Mouse (Mus musculus) urinary bladder, postnatal 10 days (tissue): ENCODE data around the gene Ms4a4d.

Experiments used
- DNase-seq: peaks from one replicate; pipeline ENCODE4 v3.0.0; 2022; ENCODE audit warnings: low spot score

Gene Ms4a4d

DNA sequence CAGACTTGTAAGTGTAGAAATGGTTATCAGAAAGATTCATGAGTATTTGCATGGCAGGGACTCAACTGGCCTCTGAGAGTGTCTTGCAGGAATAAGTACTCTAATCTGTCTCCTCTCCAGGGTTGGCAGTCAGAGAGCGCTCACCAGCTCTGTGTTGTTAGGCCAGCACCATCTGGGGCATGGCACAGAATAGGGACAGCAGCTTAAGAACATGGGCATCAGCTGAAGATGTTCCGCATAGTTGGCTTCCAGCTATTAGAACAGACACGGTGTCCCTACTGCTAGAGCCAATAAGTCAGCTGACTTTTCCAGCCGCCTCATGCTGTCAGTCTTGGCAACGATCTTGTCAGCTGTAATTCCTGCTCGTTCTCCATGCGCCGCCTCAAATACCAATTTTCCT is 38.4 kb downstream of the Ms4a4d start:
- DNase-seq: no peak

DNA sequence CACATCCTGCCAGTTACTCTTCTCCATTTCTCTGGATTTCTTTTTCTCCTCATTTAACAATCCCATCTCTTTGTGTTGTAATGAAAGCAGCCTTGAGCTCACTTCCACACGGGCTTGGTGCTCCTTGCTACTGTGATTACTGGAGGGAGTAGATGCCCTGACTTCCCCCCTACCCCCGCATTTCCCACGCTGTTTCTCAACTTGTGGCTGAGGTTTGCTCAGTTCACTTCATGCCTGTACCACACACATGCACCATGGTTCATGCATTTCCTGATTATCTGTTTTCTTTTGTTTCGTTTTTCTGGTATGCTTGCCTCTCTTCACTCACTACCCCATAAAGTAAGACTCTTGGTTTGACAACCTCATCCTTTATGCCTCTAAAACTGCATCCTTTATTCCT is 52.6 kb downstream of the Ms4a4d start:
- DNase-seq: no peak

DNA sequence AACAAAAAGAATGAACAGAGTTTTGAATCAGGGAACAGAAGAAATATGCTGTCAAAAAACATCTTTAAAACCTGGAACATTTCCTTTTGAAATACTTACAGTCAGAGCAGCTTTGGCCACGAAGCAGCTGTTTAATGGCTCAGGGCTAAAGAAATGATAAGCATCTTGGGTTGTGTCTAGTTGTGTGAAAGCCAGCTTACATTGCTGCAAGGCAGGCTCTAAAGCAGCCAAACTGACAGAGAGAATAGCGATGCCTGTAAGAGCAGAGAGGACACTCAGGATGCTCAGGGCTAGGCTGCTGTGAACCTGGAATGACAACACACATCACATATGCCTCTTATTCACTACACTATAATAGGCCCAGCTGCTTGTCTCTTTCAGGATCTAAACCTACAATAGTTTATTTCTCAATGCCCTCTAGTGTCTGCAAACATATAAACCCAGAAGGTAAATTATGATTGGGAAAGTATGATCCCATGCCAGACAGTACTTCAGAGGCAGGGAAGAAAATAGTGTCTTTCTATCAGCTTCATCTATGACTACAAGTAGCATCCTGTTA is 53.4 kb downstream of the Ms4a4d start:
- DNase-seq: no peak

DNA sequence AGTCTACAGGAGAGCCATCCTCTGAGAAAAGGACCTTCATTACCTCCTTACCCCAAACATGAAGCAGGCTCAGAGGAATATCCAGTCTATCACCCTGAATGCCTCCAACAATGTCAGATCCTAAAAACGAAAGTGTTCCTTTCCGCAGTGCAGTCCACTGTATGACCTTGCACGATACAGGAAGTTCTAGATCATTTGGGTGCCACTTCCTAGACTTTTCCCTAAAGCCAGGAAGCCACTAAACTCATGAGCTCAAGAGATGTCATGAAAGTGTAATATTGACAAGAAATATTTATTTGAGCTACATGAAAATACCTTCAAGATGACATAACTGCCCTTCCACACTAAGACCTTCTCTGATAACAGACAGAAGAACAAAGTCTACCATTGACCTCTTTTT is 64.7 kb downstream of the Ms4a4d start:
- DNase-seq: no peak

DNA sequence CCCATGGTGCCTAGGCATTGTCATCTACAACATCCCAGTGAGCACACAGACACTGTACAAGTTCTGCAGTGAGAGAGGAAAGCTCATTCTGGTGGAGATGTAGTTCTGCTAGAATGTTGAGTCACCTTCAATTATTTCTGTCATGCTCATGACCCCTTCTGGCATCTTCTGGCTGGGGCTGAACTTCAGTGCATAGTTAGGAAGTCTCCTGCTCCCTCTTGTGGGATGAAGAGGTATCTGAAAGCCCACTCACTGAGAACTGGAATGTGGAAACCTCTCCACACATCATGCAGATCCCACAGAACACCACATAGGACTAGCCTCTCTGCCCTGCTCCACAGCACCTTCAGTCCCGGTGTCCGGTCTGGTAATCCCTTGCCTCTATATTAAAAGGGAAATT is 65.4 kb downstream of the Ms4a4d start:
- no peak for DNase-seq

DNA sequence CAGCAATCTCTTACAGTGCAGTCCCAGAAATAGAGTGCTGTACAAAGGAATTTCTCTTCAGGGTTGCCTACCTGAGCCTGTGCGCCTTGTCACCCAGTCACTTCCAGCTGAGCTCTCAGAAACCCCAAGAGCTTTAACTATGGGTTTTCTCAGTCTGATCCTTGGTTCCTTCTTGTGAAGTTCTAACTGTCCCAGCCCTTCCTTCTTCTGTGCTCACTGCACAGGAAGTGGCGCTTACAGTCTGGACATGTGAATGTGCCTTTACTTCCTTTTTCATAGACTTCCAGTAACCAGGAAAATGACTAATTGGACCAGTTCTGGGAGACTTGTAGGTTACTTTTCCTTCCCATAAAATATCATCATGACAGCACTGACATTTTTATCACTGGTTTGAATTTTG is 68.0 kb downstream of the Ms4a4d start, which contains the start of gene Ms4a6d:
TSS of gene Ms4a6d (minus strand) at position 247 of the 400 bp plus-strand sequence.
- no peak for DNase-seq
